Mouse (Mus musculus): ENCODE measurements around the gene Tha1. TPM values are rescaled to one million over a fixed set of nuclear protein-coding genes. Genes with fewer than 3 reads are reported as not detected.

Tha1 gene
- polyA plus RNA-seq, 1 experiment from 2014 or later = 2.1 TPM

DNA sequence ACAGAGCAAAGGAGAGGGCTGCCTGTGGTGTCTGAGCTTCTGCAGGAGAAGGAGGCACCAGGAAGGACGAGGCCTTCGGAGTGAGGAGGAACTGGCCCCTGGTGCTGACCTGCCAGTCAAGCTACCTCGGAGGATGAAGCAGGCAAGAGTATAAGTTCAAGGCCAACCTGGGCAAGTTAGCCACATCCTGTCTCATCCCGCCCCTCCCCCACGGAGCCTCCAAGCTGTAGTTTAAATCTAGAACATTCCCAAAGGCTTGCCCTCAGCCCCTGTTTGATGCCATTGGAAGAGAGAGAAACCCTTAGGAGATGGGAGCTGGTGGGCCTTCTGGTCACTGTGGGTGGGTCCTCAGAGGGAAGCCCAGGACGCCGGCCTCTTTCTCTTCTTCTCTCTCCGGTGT lies 31.2 kb upstream of the Tha1 start:
- Histone ChIP-seq H3K27me3 (ENCODE audit: control insufficient read depth, insufficient read depth, low read length) (no peaks in the 10 kb centered on the region), H3K9me3 (replicated peaks; ENCODE audit: control insufficient read depth, low read length) (no peaks in the 10 kb centered on the region), H3K4me3 (ENCODE audit: low read depth, low read length) (no peak overlapping the region), H3K9ac (replicated peaks; ENCODE audit: low read length) (no peak overlapping the region), H3K27ac (replicated peaks; ENCODE audit: low read depth, low read length) (no peak overlapping the region), H3K4me1 (ENCODE audit: control insufficient read depth, insufficient read depth, low read length) (no peaks in the 10 kb centered on the region), H3K4me2 (ENCODE audit: low read depth, low read length) (no peak overlapping the region), H3K36me3 (replicated peaks; ENCODE audit: control insufficient read depth, insufficient read depth, low read depth, low read length) (no peaks in the 10 kb centered on the region)
- 88% methylated on average over 8 of the region's 8 CpGs for WGBS
- DNase-seq (ENCODE audit: low spot score) (no peak), ATAC-seq (replicated peaks; ENCODE audit: insufficient number of reproducible peaks, low FRiP score, low TSS enrichment, low read depth) (no peak)

- H3K4me3 ChIP-seq (ENCODE audit: low read depth, low read length) = no peak overlapping the region
- H3K27me3 ChIP-seq (ENCODE audit: control insufficient read depth, insufficient read depth, low read length) = no peaks in the 10 kb centered on the region
- H3K4me2 ChIP-seq (ENCODE audit: low read depth, low read length) = no peak overlapping the region
- no peak overlapping the region for H3K9ac ChIP-seq (replicated peaks; ENCODE audit: low read length)
- no peak overlapping the region for H3K27ac ChIP-seq (replicated peaks; ENCODE audit: low read depth, low read length)
- ATAC-seq (replicated peaks; ENCODE audit: insufficient number of reproducible peaks, low FRiP score, low TSS enrichment, low read depth) (no peak), DNase-seq (ENCODE audit: low spot score) (no peak)
- no peaks in the 10 kb centered on the region for H3K36me3 ChIP-seq (replicated peaks; ENCODE audit: control insufficient read depth, insufficient read depth, low read depth, low read length)
- H3K4me1 ChIP-seq (ENCODE audit: control insufficient read depth, insufficient read depth, low read length) = no peaks in the 10 kb centered on the region
- H3K9me3 ChIP-seq (replicated peaks; ENCODE audit: control insufficient read depth, low read length) = no peaks in the 10 kb centered on the region
- WGBS = 59% methylated on average over 2 of the region's 2 CpGs
Measured at GRCm38 (mm10) chr11:117902282-117902681, 29.0 kb upstream of the Tha1 start.

DNA sequence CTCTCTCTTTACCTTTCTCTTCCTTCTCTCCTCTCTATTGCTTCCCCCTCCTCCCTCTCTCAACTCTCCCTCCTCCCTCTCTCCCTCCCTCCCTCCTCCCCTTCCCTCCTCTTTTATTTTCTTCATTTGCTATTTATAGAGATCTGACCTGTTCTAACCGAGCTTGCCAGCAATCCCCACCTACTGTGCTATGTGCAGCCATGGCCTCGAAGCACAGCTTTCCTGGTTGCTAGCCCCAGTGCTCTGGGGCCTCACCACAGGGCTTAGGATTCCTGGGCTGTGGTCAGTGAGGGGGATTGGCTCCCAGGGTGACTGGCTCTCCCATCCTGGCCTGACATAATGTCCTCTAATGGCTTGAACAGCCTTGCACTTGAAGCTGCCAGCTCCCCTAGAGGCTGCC lies 23.3 kb upstream of the Tha1 start:
- H3K36me3 ChIP-seq (replicated peaks; ENCODE audit: control insufficient read depth, insufficient read depth, low read depth, low read length) = no peaks in the 10 kb centered on the region
- no peak for ATAC-seq (replicated peaks; ENCODE audit: insufficient number of reproducible peaks, low FRiP score, low TSS enrichment, low read depth)
- H3K27ac ChIP-seq (replicated peaks; ENCODE audit: low read depth, low read length) = no peak overlapping the region

DNA sequence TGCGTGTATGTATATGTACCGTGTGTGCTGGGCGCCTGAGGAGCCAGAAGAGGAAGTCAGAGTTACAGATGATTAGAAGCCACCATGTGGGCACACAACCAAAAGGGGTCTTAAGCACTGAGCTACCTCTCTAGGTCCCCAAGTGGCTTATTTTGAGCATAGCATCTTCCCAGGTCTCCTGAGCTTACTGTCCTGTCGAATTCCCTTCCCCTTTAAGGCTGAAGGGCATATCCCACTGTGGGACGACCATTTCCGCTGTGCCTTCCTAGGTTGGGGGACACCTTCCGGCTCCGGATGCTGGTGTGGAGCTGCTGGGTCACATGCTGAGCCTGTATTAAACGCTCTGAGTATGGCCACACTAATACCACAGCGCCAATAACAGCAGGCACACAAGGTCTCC lies 21.4 kb upstream of the Tha1 start:
- Histone ChIP-seq H3K9me3 (replicated peaks; ENCODE audit: control insufficient read depth, low read length) (no peaks in the 10 kb centered on the region), H3K4me3 (ENCODE audit: low read depth, low read length) (no peak overlapping the region), H3K4me1 (ENCODE audit: control insufficient read depth, insufficient read depth, low read length) (peaks cover 11% of the 10 kb centered on the region), H3K27me3 (ENCODE audit: control insufficient read depth, insufficient read depth, low read length) (peaks cover 3% of the 10 kb centered on the region), H3K9ac (replicated peaks; ENCODE audit: low read length) (no peak overlapping the region), H3K27ac (replicated peaks; ENCODE audit: low read depth, low read length) (no peak overlapping the region), H3K36me3 (replicated peaks; ENCODE audit: control insufficient read depth, insufficient read depth, low read depth, low read length) (no peaks in the 10 kb centered on the region), H3K4me2 (ENCODE audit: low read depth, low read length) (no peak overlapping the region)
- ATAC-seq (replicated peaks; ENCODE audit: insufficient number of reproducible peaks, low FRiP score, low TSS enrichment, low read depth) = no peak
- WGBS = 54% methylated on average over 10 of the region's 10 CpGs
- no peak for DNase-seq (ENCODE audit: low spot score)

More for the DNA sequence above, 23.3 kb upstream of the Tha1 start:
- H3K27me3 ChIP-seq (ENCODE audit: control insufficient read depth, insufficient read depth, low read length) = no peaks in the 10 kb centered on the region; the same call in 1 of the 2 replicates
- H3K4me2 ChIP-seq (ENCODE audit: low read depth, low read length) = no peak overlapping the region
- WGBS = 50% methylated on average over 2 of the region's 2 CpGs
- no peaks in the 10 kb centered on the region for H3K9me3 ChIP-seq (replicated peaks; ENCODE audit: control insufficient read depth, low read length)
- no peaks in the 10 kb centered on the region for H3K4me1 ChIP-seq (ENCODE audit: control insufficient read depth, insufficient read depth, low read length)
- no peak overlapping the region for H3K4me3 ChIP-seq (ENCODE audit: low read depth, low read length)
- H3K9ac ChIP-seq (replicated peaks; ENCODE audit: low read length) = no peak overlapping the region
- DNase-seq (ENCODE audit: low spot score) = no peak

- Histone ChIP-seq H3K4me2 (ENCODE audit: low read depth, low read length) (no peak overlapping the region), H3K27me3 (ENCODE audit: control insufficient read depth, insufficient read depth, low read length) (peaks cover 13% of the 10 kb centered on the region), H3K9me3 (replicated peaks; ENCODE audit: control insufficient read depth, low read length) (no peaks in the 10 kb centered on the region), H3K27ac (replicated peaks; ENCODE audit: low read depth, low read length) (no peak overlapping the region), H3K4me1 (ENCODE audit: control insufficient read depth, insufficient read depth, low read length) (peaks cover 25% of the 10 kb centered on the region), H3K36me3 (replicated peaks; ENCODE audit: control insufficient read depth, insufficient read depth, low read depth, low read length) (no peaks in the 10 kb centered on the region), H3K9ac (replicated peaks; ENCODE audit: low read length) (no peak overlapping the region), H3K4me3 (ENCODE audit: low read depth, low read length) (no peak overlapping the region)
- 64% methylated on average over 6 of the region's 6 CpGs for WGBS
- no peak for ATAC-seq (replicated peaks; ENCODE audit: insufficient number of reproducible peaks, low FRiP score, low TSS enrichment, low read depth)
- no peak for DNase-seq (ENCODE audit: low spot score)
Measured at GRCm38 (mm10) chr11:117892199-117892598, 18.9 kb upstream of the Tha1 start.

DNA sequence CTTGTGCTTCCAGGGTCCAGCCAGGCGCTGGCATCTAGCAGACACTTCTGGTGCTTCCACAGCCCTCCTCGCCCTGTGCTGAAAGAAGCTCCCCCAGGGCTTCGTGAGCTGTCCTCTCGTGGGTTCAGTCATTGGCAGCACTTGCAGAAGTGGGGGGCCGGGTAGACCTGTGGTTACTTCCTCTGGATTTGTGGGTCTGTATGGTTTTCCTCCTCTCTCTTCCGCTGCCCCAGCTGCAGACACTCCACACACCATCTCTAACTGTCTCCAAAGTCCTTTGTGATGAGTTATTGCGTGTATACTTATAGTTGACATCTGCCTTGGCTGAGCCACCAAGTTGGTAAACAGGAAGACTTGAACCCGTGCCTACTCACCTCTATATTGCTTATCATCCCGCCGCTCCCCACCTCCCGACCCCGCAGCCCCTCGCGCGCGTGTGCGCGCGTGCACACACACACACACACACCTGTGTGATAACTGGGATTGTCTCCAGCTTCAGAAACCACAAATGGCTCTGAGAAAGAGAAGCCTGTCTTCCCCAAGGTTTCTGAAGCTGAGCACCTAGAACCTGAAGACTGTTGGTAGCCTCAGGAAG lies 18.4 kb upstream of the Tha1 start:
- DNase-seq (ENCODE audit: low spot score) (no peak), ATAC-seq (replicated peaks; ENCODE audit: insufficient number of reproducible peaks, low FRiP score, low TSS enrichment, low read depth) (no peak)
- no peak overlapping the region for H3K4me3 ChIP-seq (ENCODE audit: low read depth, low read length)
- no peaks in the 10 kb centered on the region for H3K36me3 ChIP-seq (replicated peaks; ENCODE audit: control insufficient read depth, insufficient read depth, low read depth, low read length)
- no peak overlapping the region for H3K27ac ChIP-seq (replicated peaks; ENCODE audit: low read depth, low read length)
- no peak overlapping the region for H3K4me2 ChIP-seq (ENCODE audit: low read depth, low read length)
- 94% methylated on average over 19 of the region's 19 CpGs for WGBS
- no peak overlapping the region for H3K9ac ChIP-seq (replicated peaks; ENCODE audit: low read length)
- no peaks in the 10 kb centered on the region for H3K9me3 ChIP-seq (replicated peaks; ENCODE audit: control insufficient read depth, low read length)
- H3K27me3 ChIP-seq (ENCODE audit: control insufficient read depth, insufficient read depth, low read length) = peaks cover 13% of the 10 kb centered on the region
- peaks cover 25% of the 10 kb centered on the region for H3K4me1 ChIP-seq (ENCODE audit: control insufficient read depth, insufficient read depth, low read length)

GRCm38 (mm10) chr11:117890519-117891282 lies 17.4 kb upstream of the Tha1 start:
- ATAC-seq (replicated peaks; ENCODE audit: insufficient number of reproducible peaks, low FRiP score, low TSS enrichment, low read depth) = peak; percentile 61

GRCm38 (mm10) chr11:117889887-117890340 lies 16.6 kb upstream of the Tha1 start:
- DNase-seq (ENCODE audit: low spot score) = no peak
- WGBS = 5% methylated on average over 11 of the region's 11 CpGs
- peak overlapping the region; percentile 54 for H3K9ac ChIP-seq (replicated peaks; ENCODE audit: low read length)
- H3K27me3 ChIP-seq (ENCODE audit: control insufficient read depth, insufficient read depth, low read length) = peaks cover 13% of the 10 kb centered on the region
- peaks cover 25% of the 10 kb centered on the region for H3K4me1 ChIP-seq (ENCODE audit: control insufficient read depth, insufficient read depth, low read length)
- H3K27ac ChIP-seq (replicated peaks; ENCODE audit: low read depth, low read length) = 0 out of 2 replicates have a peak overlapping the region, but pooled peaks have one; percentile 32
- H3K9me3 ChIP-seq (replicated peaks; ENCODE audit: control insufficient read depth, low read length) = no peaks in the 10 kb centered on the region
- H3K4me2 ChIP-seq (ENCODE audit: low read depth, low read length) = peak overlapping the region; percentile 54
- no peak overlapping the region; the same call in 1 of the 2 replicates for H3K4me3 ChIP-seq (ENCODE audit: low read depth, low read length)
- peak; percentile 36; the same call in 1 of the 2 replicates for ATAC-seq (replicated peaks; ENCODE audit: insufficient number of reproducible peaks, low FRiP score, low TSS enrichment, low read depth)
- no peaks in the 10 kb centered on the region for H3K36me3 ChIP-seq (replicated peaks; ENCODE audit: control insufficient read depth, insufficient read depth, low read depth, low read length)

More at GRCm38 (mm10) chr11:117890519-117891282, 17.4 kb upstream of the Tha1 start:
- Histone ChIP-seq H3K27me3 (ENCODE audit: control insufficient read depth, insufficient read depth, low read length) (peaks cover 13% of the 10 kb centered on the region), H3K36me3 (replicated peaks; ENCODE audit: control insufficient read depth, insufficient read depth, low read depth, low read length) (no peaks in the 10 kb centered on the region), H3K9ac (replicated peaks; ENCODE audit: low read length) (no peak overlapping the region), H3K9me3 (replicated peaks; ENCODE audit: control insufficient read depth, low read length) (no peaks in the 10 kb centered on the region), H3K4me3 (ENCODE audit: low read depth, low read length) (no peak overlapping the region), H3K4me1 (ENCODE audit: control insufficient read depth, insufficient read depth, low read length) (peaks cover 25% of the 10 kb centered on the region), H3K27ac (replicated peaks; ENCODE audit: low read depth, low read length) (no peak overlapping the region), H3K4me2 (ENCODE audit: low read depth, low read length) (no peak overlapping the region)
- DNase-seq (ENCODE audit: low spot score) = peak; percentile 33
- WGBS = 14% methylated on average over 13 of the region's 13 CpGs
